Mouse (Mus musculus) cerebellum, adult 9-11 months (tissue): ENCODE data around the gene Itga5.

ENCODE experiments used
- DNase-seq: peaks from one replicate; pipeline ENCODE4 v3.0.0; 2022

The Itga5 gene

GRCm38 (mm10) chr15:103364761-103365160, 1.8 kb downstream of the Itga5 start:
- no peak for DNase-seq

- DNase-seq = no peak
Measured at GRCm38 (mm10) chr15:103363809-103364208, 2.8 kb downstream of the Itga5 start.

- DNase-seq = no peak
Measured at GRCm38 (mm10) chr15:103362950-103363349, 3.6 kb downstream of the Itga5 start.

GRCm38 (mm10) chr15:103362333-103362732, 4.2 kb downstream of the Itga5 start:
- no peak for DNase-seq

GRCm38 (mm10) chr15:103361269-103361668, 5.3 kb downstream of the Itga5 start:
- DNase-seq = no peak

GRCm38 (mm10) chr15:103359869-103360602, 6.5 kb downstream of the Itga5 start:
- DNase-seq = peak; percentile 93

- DNase-seq = no peak
Measured at GRCm38 (mm10) chr15:103359122-103359510, 7.4 kb downstream of the Itga5 start.

- DNase-seq = no peak
Measured at GRCm38 (mm10) chr15:103358278-103359121, 8.1 kb downstream of the Itga5 start.

- no peak for DNase-seq
Measured at GRCm38 (mm10) chr15:103357817-103358216, 8.7 kb downstream of the Itga5 start.

- no peak for DNase-seq
Measured at GRCm38 (mm10) chr15:103356130-103356529, 10.4 kb downstream of the Itga5 start.

GRCm38 (mm10) chr15:103355420-103355819, 11.1 kb downstream of the Itga5 start:
- DNase-seq = no peak

- peak; percentile 90 for DNase-seq
Measured at GRCm38 (mm10) chr15:103354690-103355089, 11.9 kb downstream of the Itga5 start.

- DNase-seq = no peak
Measured at GRCm38 (mm10) chr15:103353511-103354256, 12.9 kb downstream of the Itga5 start.

- DNase-seq = no peak
Measured at GRCm38 (mm10) chr15:103352856-103353255, 13.7 kb downstream of the Itga5 start.

GRCm38 (mm10) chr15:103347275-103347684, 19.3 kb downstream of the Itga5 start:
- no peak for DNase-seq

- no peak for DNase-seq
Measured at GRCm38 (mm10) chr15:103345789-103346188, 20.8 kb downstream of the Itga5 start.

- no peak for DNase-seq
Measured at GRCm38 (mm10) chr15:103343556-103343955, 23.0 kb downstream of the Itga5 start.

- DNase-seq = no peak
Measured at GRCm38 (mm10) chr15:103343008-103343407, 23.6 kb downstream of the Itga5 start.

GRCm38 (mm10) chr15:103342415-103342814, 24.1 kb downstream of the Itga5 start:
- peak; percentile 67 for DNase-seq

GRCm38 (mm10) chr15:103341547-103341946, 25.0 kb downstream of the Itga5 start:
- DNase-seq = no peak

- no peak for DNase-seq
Measured at GRCm38 (mm10) chr15:103340786-103341185, 25.8 kb downstream of the Itga5 start.

GRCm38 (mm10) chr15:103339961-103340337, 26.6 kb downstream of the Itga5 start, which contains the start of gene Zfp385a:
Zfp385a (minus strand) TSS chr15:103340093.
- no peak for DNase-seq
